Mouse (Mus musculus) hindbrain, embryonic 11.5 days (tissue): ENCODE measurements around the gene 2700081O15Rik. TPM values are rescaled to one million over a fixed set of nuclear protein-coding genes. Genes with fewer than 3 reads are reported as not detected.

Source experiments
- ATAC-seq: fragments of 200-750 bp; cut with Nextera tagmentation; 2 replicates; pipeline ENCODE4 v1.8.0; 2017; ENCODE audit warnings: mild to moderate bottlenecking, moderate TSS enrichment, moderate library complexity; ENCODE audit not compliant: low FRiP score
- DNase-seq: peaks from one replicate; pipeline ENCODE4 v3.0.0-alpha.2; 2015; ENCODE audit warnings: low spot score
- H3K27ac ChIP-seq: fragments of 300-500 bp; sonication (generic); 2 replicates; pipeline ENCODE4 v1.5.1; 2014; ENCODE audit warnings: mild to moderate bottlenecking, low read depth, low read length
- H3K27me3 ChIP-seq: fragments of 300-500 bp; sonication (generic); 2 replicates; pipeline ENCODE4 v1.6.1; 2014; ENCODE audit warnings: mild to moderate bottlenecking, low read length, moderate library complexity, mixed read lengths; ENCODE audit not compliant: control insufficient read depth, insufficient read depth
- H3K36me3 ChIP-seq: fragments of 300-500 bp; sonication (generic); 2 replicates; pipeline ENCODE4 v1.6.1; 2014; ENCODE audit warnings: mild to moderate bottlenecking, low read length, moderate library complexity, mixed read lengths; ENCODE audit not compliant: control insufficient read depth, insufficient read depth
- H3K4me1 ChIP-seq: fragments of 300-500 bp; sonication (generic); replicated peaks from 2 replicates; pipeline ENCODE4 v1.6.1; 2014; ENCODE audit warnings: low read length, mixed read lengths; ENCODE audit not compliant: control insufficient read depth, insufficient read depth
- H3K4me2 ChIP-seq: fragments of 300-500 bp; sonication (generic); replicated peaks from 2 replicates; pipeline ENCODE4 v1.6.1; 2014; ENCODE audit warnings: mild to moderate bottlenecking, low read depth, low read length
- H3K4me3 ChIP-seq: fragments of 300-500 bp; sonication (generic); 2 replicates; pipeline ENCODE4 v1.5.1; 2014; ENCODE audit warnings: low read depth, low read length
- H3K9ac ChIP-seq: fragments of 300-500 bp; sonication (generic); 2 replicates; pipeline ENCODE4 v1.6.1; 2014; ENCODE audit warnings: low read depth, low read length
- H3K9me3 ChIP-seq: fragments of 300-500 bp; sonication (generic); 2 replicates; pipeline ENCODE4 v1.6.1; 2016; ENCODE audit warnings: low read length; ENCODE audit not compliant: control insufficient read depth
- WGBS: fragments of 180-500 bp; shearing (Covaris S2); extraction: QIAGEN DNeasy Blood & Tissue Kit; methylation state at CpG from one replicate; pipeline ENCODE4 v1.1.7; 2014; 5-methylcytosine and 5-hydroxymethylcytosine counted together
- polyA plus RNA-seq: library from polyadenylated mRNA; unstranded; fragments of >200 nt; fragmentation: Nextera tagmentation; extraction: Ambion mirVana; gene quantifications from 2 replicates; pipeline ENCODE4 v1.2.1, GENCODE M21; 2014

2700081O15Rik gene
- polyA plus RNA-seq, 1 experiment from 2014 or later = 17.7 TPM

- peak overlapping the region; percentile 89 for H3K4me3 ChIP-seq
- peak; percentile 55 for ATAC-seq
- DNase-seq = peak; percentile 95
- H3K9ac ChIP-seq = peak overlapping the region; percentile 99
- peak overlapping the region; percentile 85 for H3K4me2 ChIP-seq
- H3K27me3 ChIP-seq = no peaks in the 10 kb centered on the region; the same call in 1 of the 2 replicates
- peaks cover 9% of the 10 kb centered on the region for H3K36me3 ChIP-seq
- H3K9me3 ChIP-seq = no peaks in the 10 kb centered on the region
- peak overlapping the region; percentile 94 for H3K27ac ChIP-seq
- under 1% methylated on average over 52 of the region's 59 CpGs for WGBS
- H3K4me1 ChIP-seq = peaks cover 36% of the 10 kb centered on the region
These were observed 755 bp downstream of the 2700081O15Rik start for GRCm38 (mm10) chr19:7417911-7418849.

GRCm38 (mm10) chr19:7419134-7419533 lies 1.7 kb downstream of the 2700081O15Rik start:
- Histone ChIP-seq H3K9ac (peak overlapping the region; percentile 99), H3K4me3 (peak overlapping the region; percentile 89), H3K4me2 (peak overlapping the region; percentile 85), H3K4me1 (peaks cover 44% of the 10 kb centered on the region), H3K27me3 (no peaks in the 10 kb centered on the region; the same call in 1 of the 2 replicates), H3K9me3 (no peaks in the 10 kb centered on the region), H3K27ac (peak overlapping the region; percentile 94), H3K36me3 (peaks cover 9% of the 10 kb centered on the region)
- WGBS = 30% methylated on average over 6 of the region's 6 CpGs
- ATAC-seq = no peak
- peak; percentile 19 for DNase-seq

GRCm38 (mm10) chr19:7420108-7420507 lies 2.7 kb downstream of the 2700081O15Rik start:
- ATAC-seq = no peak
- Histone ChIP-seq H3K36me3 (peaks cover 9% of the 10 kb centered on the region), H3K4me3 (peak overlapping the region; percentile 89), H3K9ac (peak overlapping the region; percentile 99), H3K27ac (peak overlapping the region; percentile 94; the same call in 1 of the 2 replicates), H3K9me3 (no peaks in the 10 kb centered on the region), H3K4me2 (peak overlapping the region; percentile 85), H3K27me3 (no peaks in the 10 kb centered on the region; the same call in 1 of the 2 replicates), H3K4me1 (peaks cover 46% of the 10 kb centered on the region)
- 77% methylated on average over 12 of the region's 12 CpGs for WGBS
- peak; percentile 28 for DNase-seq

- ATAC-seq = no peak
- peaks cover 46% of the 10 kb centered on the region for H3K4me1 ChIP-seq
- peak overlapping the region; percentile 85 for H3K4me2 ChIP-seq
These were observed 3.6 kb downstream of the 2700081O15Rik start for GRCm38 (mm10) chr19:7420841-7421601.

GRCm38 (mm10) chr19:7421602-7422591 lies 4.5 kb downstream of the 2700081O15Rik start:
- Histone ChIP-seq H3K4me3 (peak overlapping the region; percentile 26), H3K27me3 (no peaks in the 10 kb centered on the region; the same call in 1 of the 2 replicates), H3K9me3 (no peaks in the 10 kb centered on the region), H3K4me2 (peak overlapping the region; percentile 55), H3K36me3 (peaks cover 9% of the 10 kb centered on the region), H3K9ac (peak overlapping the region; percentile 68), H3K27ac (peak overlapping the region; percentile 86), H3K4me1 (peaks cover 46% of the 10 kb centered on the region)
- WGBS = 7% methylated on average over 45 of the region's 48 CpGs
- DNase-seq (peak; percentile 86), ATAC-seq (peak; percentile 69)

More at GRCm38 (mm10) chr19:7420841-7421601, 3.6 kb downstream of the 2700081O15Rik start:
- no peaks in the 10 kb centered on the region; the same call in 1 of the 2 replicates for H3K27me3 ChIP-seq
- no peaks in the 10 kb centered on the region for H3K9me3 ChIP-seq
- peak overlapping the region; percentile 26; the same call in 1 of the 2 replicates for H3K4me3 ChIP-seq
- peak; percentile 38 for DNase-seq
- peak overlapping the region; percentile 68 for H3K9ac ChIP-seq
- H3K36me3 ChIP-seq = peaks cover 9% of the 10 kb centered on the region
- 51% methylated on average over 19 of the region's 27 CpGs for WGBS
- peak overlapping the region; percentile 86 for H3K27ac ChIP-seq

GRCm38 (mm10) chr19:7422656-7423027 lies 5.2 kb downstream of the 2700081O15Rik start:
- 9% methylated on average over 28 of the region's 35 CpGs for WGBS
- peak overlapping the region; percentile 68 for H3K9ac ChIP-seq
- peaks cover 9% of the 10 kb centered on the region for H3K36me3 ChIP-seq
- ATAC-seq (no peak), DNase-seq (peak; percentile 63)
- H3K9me3 ChIP-seq = no peaks in the 10 kb centered on the region
- peak overlapping the region; percentile 26 for H3K4me3 ChIP-seq
- peak overlapping the region; percentile 55 for H3K4me2 ChIP-seq
- H3K4me1 ChIP-seq = peaks cover 46% of the 10 kb centered on the region
- peak overlapping the region; percentile 86 for H3K27ac ChIP-seq
- H3K27me3 ChIP-seq = no peaks in the 10 kb centered on the region; the same call in 1 of the 2 replicates

- Histone ChIP-seq H3K9ac (peak overlapping the region; percentile 68), H3K4me3 (peak overlapping the region; percentile 26), H3K27me3 (no peaks in the 10 kb centered on the region; the same call in 1 of the 2 replicates), H3K4me1 (peaks cover 46% of the 10 kb centered on the region), H3K27ac (peak overlapping the region; percentile 86), H3K4me2 (peak overlapping the region; percentile 55), H3K36me3 (peaks cover 9% of the 10 kb centered on the region), H3K9me3 (no peaks in the 10 kb centered on the region)
- peak; percentile 66 for DNase-seq
- ATAC-seq = peak; percentile 6; the same call in 1 of the 2 replicates
- WGBS = 15% methylated on average over 51 of the region's 51 CpGs
These were observed 5.7 kb downstream of the 2700081O15Rik start for GRCm38 (mm10) chr19:7423028-7423655.
